Mouse (Mus musculus) intestine, postnatal 0 days (tissue): ENCODE measurements around the gene Sh3kbp1. TPM values are rescaled to one million over a fixed set of nuclear protein-coding genes. Genes with fewer than 3 reads are reported as not detected.

Source experiments
- ATAC-seq: fragments of 200-750 bp; cut with Nextera tagmentation; 2 replicates; pipeline ENCODE4 v1.8.0; 2017; ENCODE audit warnings: mild to moderate bottlenecking, moderate TSS enrichment, moderate library complexity
- H3K27ac ChIP-seq: fragments of 300-500 bp; sonication (generic); 2 replicates; pipeline ENCODE4 v1.5.1; 2014; ENCODE audit warnings: mild to moderate bottlenecking, low read depth, low read length, moderate library complexity
- H3K27me3 ChIP-seq: fragments of 300-500 bp; sonication (generic); replicated peaks from 2 replicates; pipeline ENCODE4 v1.6.1; 2014; ENCODE audit warnings: low read length, mixed read lengths; ENCODE audit not compliant: control insufficient read depth, insufficient read depth
- H3K36me3 ChIP-seq: fragments of 300-500 bp; sonication (generic); 2 replicates; pipeline ENCODE4 v1.6.1; 2014; ENCODE audit warnings: mild to moderate bottlenecking, moderate library complexity; ENCODE audit not compliant: control insufficient read depth, insufficient read depth
- H3K4me1 ChIP-seq: fragments of 300-500 bp; sonication (generic); replicated peaks from 2 replicates; pipeline ENCODE4 v1.6.1; 2014; ENCODE audit warnings: antibody characterized with exemption, low read length, mixed read lengths; ENCODE audit not compliant: control insufficient read depth, insufficient read depth
- H3K4me2 ChIP-seq: fragments of 300-500 bp; sonication (generic); replicated peaks from 2 replicates; pipeline ENCODE4 v1.6.1; 2014; ENCODE audit warnings: low read depth, mild to moderate bottlenecking, moderate library complexity
- H3K4me3 ChIP-seq: fragments of 300-500 bp; sonication (generic); 2 replicates; pipeline ENCODE4 v1.5.1; 2014; ENCODE audit warnings: low read depth, low read length
- H3K9ac ChIP-seq: fragments of 300-500 bp; sonication (generic); 2 replicates; pipeline ENCODE4 v1.6.1; 2014; ENCODE audit warnings: mild to moderate bottlenecking, low read depth, low read length
- H3K9me3 ChIP-seq: fragments of 300-500 bp; sonication (generic); 2 replicates; pipeline ENCODE4 v1.6.1; 2016; ENCODE audit warnings: mixed run types; ENCODE audit not compliant: control insufficient read depth
- CTCF ChIP-seq: sonication (generic); IDR thresholded peaks from 2 replicates; pipeline ENCODE4 v1.5.1; 2016; ENCODE audit warnings: low read depth, mild to moderate bottlenecking, control low read depth, antibody characterized with exemption, moderate library complexity
- WGBS: fragments of 180-500 bp; shearing (Covaris S2); extraction: QIAGEN DNeasy Blood & Tissue Kit; methylation state at CpG from one replicate; pipeline ENCODE4 v1.1.7; 2014; 5-methylcytosine and 5-hydroxymethylcytosine counted together
- polyA plus RNA-seq: library from polyadenylated mRNA; unstranded; fragments of >200 nt; fragmentation: Nextera tagmentation; extraction: Ambion mirVana; gene quantifications from 2 replicates; pipeline ENCODE4 v1.2.1, GENCODE M21; 2015

Sh3kbp1 gene
- polyA plus RNA-seq, 1 experiment from 2014 or later: 7.7 TPM

DNA sequence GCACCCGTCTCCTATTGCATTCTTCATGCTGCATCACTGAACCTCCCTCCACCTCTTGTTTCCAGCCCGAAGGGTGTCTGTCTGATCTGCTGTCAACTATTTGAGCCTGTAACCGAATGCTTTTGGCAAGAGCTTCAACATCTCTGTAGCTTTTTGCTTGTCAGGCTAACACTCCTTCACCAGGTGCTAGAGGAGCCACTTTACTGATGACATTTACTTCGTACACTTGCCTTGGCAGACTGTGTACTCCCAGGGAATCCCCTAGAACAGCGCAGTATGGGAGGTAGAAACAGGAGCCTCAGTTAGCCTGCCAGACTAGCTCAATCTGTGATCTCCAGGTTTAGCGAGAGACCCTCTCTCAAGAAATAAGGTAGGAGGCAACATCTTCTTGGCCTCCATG, 328.4 kb downstream of the Sh3kbp1 start:
- no peaks in the 10 kb centered on the region for H3K4me1 ChIP-seq
- no peaks in the 10 kb centered on the region for H3K36me3 ChIP-seq
- no peak overlapping the region for H3K27ac ChIP-seq
- H3K4me2 ChIP-seq: no peak overlapping the region
- WGBS: 85% methylated on average over 6 of the region's 6 CpGs
- no peak overlapping the region for H3K4me3 ChIP-seq
- no peak for ATAC-seq
- no peaks in the 10 kb centered on the region for H3K27me3 ChIP-seq
- H3K9me3 ChIP-seq: no peaks in the 10 kb centered on the region
- no peak for TF ChIP-seq CTCF
- no peak overlapping the region for H3K9ac ChIP-seq

DNA sequence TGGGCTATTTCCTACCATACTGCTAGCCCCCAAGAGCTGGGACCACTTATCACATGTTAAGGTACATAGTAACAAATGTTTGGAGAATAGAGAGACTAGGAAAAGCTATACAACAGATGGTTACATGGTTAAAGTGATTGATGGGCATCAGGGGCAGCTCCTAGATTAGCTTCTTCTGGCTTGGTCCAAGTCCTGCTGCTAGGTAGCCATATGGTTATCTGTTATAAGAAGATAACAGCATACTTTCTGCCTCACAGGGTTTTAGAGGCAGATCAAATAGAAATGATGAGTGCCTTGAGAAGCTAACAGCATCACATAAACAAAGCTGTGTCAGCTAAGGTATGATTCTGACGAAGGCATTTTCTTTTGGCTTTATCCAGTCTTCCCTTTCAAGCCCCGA, 334.3 kb downstream of the Sh3kbp1 start:
- Histone ChIP-seq H3K36me3 (no peaks in the 10 kb centered on the region), H3K27ac (no peak overlapping the region), H3K4me2 (no peak overlapping the region), H3K9me3 (no peaks in the 10 kb centered on the region), H3K4me3 (no peak overlapping the region), H3K9ac (no peak overlapping the region), H3K4me1 (no peaks in the 10 kb centered on the region), H3K27me3 (no peaks in the 10 kb centered on the region)
- TF ChIP-seq CTCF: no peak
- no peak for ATAC-seq
- WGBS: 74% methylated on average over 2 of the region's 2 CpGs

DNA sequence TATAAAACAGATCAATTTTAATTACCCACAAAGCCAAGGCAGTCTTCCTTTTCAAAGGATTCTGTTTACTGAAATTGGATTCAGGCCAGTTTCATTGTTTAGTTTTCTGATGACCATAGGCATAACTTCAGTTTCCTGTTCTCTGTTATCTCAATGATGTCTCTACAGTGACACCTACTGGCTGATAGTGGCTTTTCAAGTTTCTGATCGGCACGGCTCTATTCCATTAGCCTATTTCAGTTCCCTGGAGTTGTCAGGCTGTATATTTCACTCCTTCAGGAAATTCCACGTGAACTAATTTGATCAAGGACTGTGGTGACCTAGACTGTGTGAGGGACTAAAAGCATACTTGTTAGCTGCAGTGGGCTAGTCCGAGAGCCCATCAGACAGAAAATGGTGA, 336.2 kb downstream of the Sh3kbp1 start:
- no peak overlapping the region for H3K4me2 ChIP-seq
- H3K4me1 ChIP-seq: no peaks in the 10 kb centered on the region
- H3K9ac ChIP-seq: no peak overlapping the region
- ATAC-seq: no peak
- WGBS: 30% methylated on average over 4 of the region's 4 CpGs
- no peaks in the 10 kb centered on the region for H3K9me3 ChIP-seq
- no peak overlapping the region for H3K4me3 ChIP-seq
- TF ChIP-seq CTCF: peak; percentile 80
- no peaks in the 10 kb centered on the region for H3K36me3 ChIP-seq
- H3K27me3 ChIP-seq: no peaks in the 10 kb centered on the region
- no peak overlapping the region for H3K27ac ChIP-seq

DNA sequence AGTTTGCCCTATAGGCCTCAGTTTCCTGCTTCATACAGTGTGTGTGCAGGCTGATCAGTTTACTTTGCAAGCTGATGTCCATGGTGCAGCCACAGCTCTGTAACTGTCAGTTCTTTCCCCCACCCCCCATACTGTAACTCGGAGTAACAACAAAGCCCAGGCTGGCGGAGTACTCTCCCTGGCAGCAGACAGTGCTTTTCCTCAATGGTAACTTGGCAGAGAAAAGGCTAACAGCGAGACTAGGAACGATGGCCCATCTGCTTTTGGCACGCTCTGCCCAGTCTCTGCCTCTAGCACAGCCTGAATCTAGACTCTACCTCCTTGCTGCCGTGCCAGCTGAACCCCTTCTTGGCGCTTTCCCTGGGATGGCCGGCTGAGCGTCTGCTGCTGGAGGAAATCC, 336.9 kb downstream of the Sh3kbp1 start:
- TF ChIP-seq CTCF: no peak
- Histone ChIP-seq H3K9ac (no peak overlapping the region), H3K4me1 (no peaks in the 10 kb centered on the region), H3K27ac (no peak overlapping the region), H3K9me3 (no peaks in the 10 kb centered on the region), H3K4me3 (no peak overlapping the region), H3K27me3 (no peaks in the 10 kb centered on the region), H3K4me2 (no peak overlapping the region), H3K36me3 (no peaks in the 10 kb centered on the region)
- ATAC-seq: no peak
- WGBS: 92% methylated on average over 9 of the region's 9 CpGs

DNA sequence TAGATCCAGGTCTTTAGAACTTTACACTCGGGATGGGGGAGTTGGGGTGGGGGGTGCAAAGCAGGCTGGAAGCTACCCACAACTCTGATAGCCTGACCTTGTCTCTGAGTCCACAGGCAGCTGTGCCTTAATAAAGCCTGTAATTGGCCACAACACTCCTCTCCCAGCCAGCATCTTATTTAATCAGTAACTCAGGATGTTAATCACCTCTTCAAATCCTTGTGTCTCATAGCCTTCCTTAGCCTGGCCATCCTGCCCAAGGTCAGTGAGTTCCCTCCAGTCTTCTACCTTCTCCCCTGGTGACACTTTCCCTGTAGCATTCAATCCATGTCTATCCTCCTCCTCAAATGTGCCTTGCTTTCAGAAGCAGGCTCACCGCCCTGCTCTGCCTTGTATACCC, 342.0 kb downstream of the Sh3kbp1 start:
- Histone ChIP-seq H3K9ac (no peak overlapping the region), H3K9me3 (no peaks in the 10 kb centered on the region), H3K27me3 (no peaks in the 10 kb centered on the region), H3K4me1 (no peaks in the 10 kb centered on the region), H3K4me3 (no peak overlapping the region), H3K4me2 (no peak overlapping the region), H3K27ac (no peak overlapping the region), H3K36me3 (no peaks in the 10 kb centered on the region)
- ATAC-seq: no peak
- 79% methylated on average over 2 of the region's 2 CpGs for WGBS
- no peak for TF ChIP-seq CTCF

DNA sequence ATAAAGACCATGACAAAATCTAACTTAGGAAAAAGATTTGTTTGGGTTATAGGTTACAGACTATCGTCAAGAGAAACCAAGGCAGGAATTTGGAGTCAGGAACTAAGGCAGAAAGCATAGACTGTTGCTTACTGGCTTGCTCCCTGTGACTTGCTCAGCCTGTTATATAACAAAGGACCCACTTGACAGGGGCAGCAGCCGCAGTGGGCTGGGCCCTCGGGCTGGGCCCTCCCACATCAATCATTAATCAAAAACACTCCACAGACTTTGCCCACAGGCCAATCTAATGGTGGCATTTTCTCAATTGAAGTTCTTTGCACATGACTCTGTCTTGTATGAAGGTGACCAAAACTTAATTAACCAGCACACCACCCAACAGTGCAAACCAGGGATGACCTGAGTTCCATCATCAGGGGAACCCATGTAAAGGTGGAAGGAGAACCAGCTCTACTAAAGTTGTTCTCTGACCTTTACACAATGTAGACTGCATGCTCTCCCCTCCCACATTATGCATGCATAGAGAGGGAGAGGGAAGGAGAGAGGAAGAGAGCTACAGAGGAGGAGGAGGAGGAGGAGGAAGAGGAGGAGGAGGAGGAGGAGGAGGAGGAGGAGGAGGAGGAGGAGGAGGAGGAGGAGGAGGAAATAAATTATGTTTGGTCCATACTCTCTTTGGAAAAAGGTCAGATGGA, 344.2 kb downstream of the Sh3kbp1 start:
- no peaks in the 10 kb centered on the region for H3K9me3 ChIP-seq
- H3K27me3 ChIP-seq: no peaks in the 10 kb centered on the region
- no peaks in the 10 kb centered on the region for H3K4me1 ChIP-seq
- H3K4me3 ChIP-seq: no peak overlapping the region
- ATAC-seq: peak; percentile 45; the same call in 1 of the 2 replicates
- H3K9ac ChIP-seq: no peak overlapping the region
- 38% methylated on average over 3 of the region's 3 CpGs for WGBS
- no peak overlapping the region for H3K4me2 ChIP-seq
- H3K36me3 ChIP-seq: no peaks in the 10 kb centered on the region
- no peak for TF ChIP-seq CTCF
- H3K27ac ChIP-seq: no peak overlapping the region

DNA sequence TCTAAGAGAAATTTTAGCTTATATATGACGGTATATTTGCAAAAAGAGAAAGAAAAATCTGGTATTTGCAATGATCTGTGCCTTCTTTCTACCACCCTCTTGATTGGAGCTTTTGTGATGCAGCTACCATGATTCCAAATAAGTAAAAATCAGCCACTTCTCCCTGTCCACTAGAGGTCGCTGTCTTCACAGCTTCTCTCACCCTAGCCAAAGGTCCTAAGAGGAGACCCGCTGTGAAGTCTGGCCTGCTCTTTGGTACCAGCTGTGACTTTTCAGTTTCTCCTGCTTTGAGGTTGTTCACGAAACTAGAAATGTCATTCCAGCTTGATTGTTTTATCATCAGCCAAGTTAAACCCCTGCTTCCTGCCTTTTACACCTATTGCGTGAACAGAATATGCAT, 346.7 kb downstream of the Sh3kbp1 start:
- Histone ChIP-seq H3K27ac (no peak overlapping the region), H3K4me2 (no peak overlapping the region), H3K36me3 (no peaks in the 10 kb centered on the region), H3K9ac (no peak overlapping the region), H3K4me1 (no peaks in the 10 kb centered on the region), H3K4me3 (no peak overlapping the region), H3K27me3 (no peaks in the 10 kb centered on the region), H3K9me3 (no peaks in the 10 kb centered on the region)
- peak; percentile 77 for TF ChIP-seq CTCF
- WGBS: 39% methylated on average over 5 of the region's 5 CpGs
- ATAC-seq: no peak
